Mouse (Mus musculus) ES-Bruce4 (cell line): ENCODE data around the gene Myo10. TPM values are rescaled to one million over a fixed set of nuclear protein-coding genes. Genes with fewer than 3 reads are reported as not detected.

Experiments
- H3K27ac ChIP-seq: 2 replicates; pipeline ENCODE4 v1.5.1; 2012; ENCODE audit warnings: low read length, inconsistent platforms; ENCODE audit not compliant: insufficient read depth
- H3K27me3 ChIP-seq: 2 replicates; pipeline ENCODE4 v1.6.1; 2012; ENCODE audit warnings: mild to moderate bottlenecking, low read length, inconsistent platforms; ENCODE audit not compliant: control insufficient read depth, poor library complexity, insufficient read depth, severe bottlenecking
- H3K36me3 ChIP-seq: 2 replicates; pipeline ENCODE4 v1.6.1; 2012; ENCODE audit warnings: inconsistent platforms, mild to moderate bottlenecking, low read length, moderate library complexity; ENCODE audit not compliant: control insufficient read depth, poor library complexity, insufficient read depth, severe bottlenecking
- H3K4me1 ChIP-seq: one replicate; pipeline ENCODE4 v1.8.1; 2011; ENCODE audit warnings: low read length; ENCODE audit not compliant: control insufficient read depth, insufficient read depth
- H3K4me3 ChIP-seq: 2 replicates; pipeline ENCODE4 v1.5.1; 2011; ENCODE audit warnings: low read depth, mild to moderate bottlenecking, low read length
- H3K9ac ChIP-seq: 2 replicates; pipeline ENCODE4 v1.6.1; 2012; ENCODE audit warnings: low read depth, mild to moderate bottlenecking, inconsistent platforms; ENCODE audit not compliant: poor library complexity, severe bottlenecking
- H3K9me3 ChIP-seq: replicated peaks from 2 replicates; pipeline ENCODE4 v1.6.1; 2012; ENCODE audit warnings: mild to moderate bottlenecking, low read length, inconsistent platforms; ENCODE audit not compliant: control insufficient read depth, poor library complexity, insufficient read depth, severe bottlenecking
- CTCF ChIP-seq: IDR thresholded peaks from one replicate; pipeline ENCODE4 v1.8.1; 2011; ENCODE audit warnings: low read depth, low read length
- EP300 ChIP-seq: IDR thresholded peaks from 2 replicates; pipeline ENCODE4 v1.6.1; 2011; ENCODE audit warnings: low read depth, low read length; ENCODE audit not compliant: insufficient read depth
- POLR2A ChIP-seq: IDR thresholded peaks from one replicate; pipeline ENCODE4 v1.8.1; 2011; ENCODE audit warnings: low read length; ENCODE audit not compliant: insufficient read depth
- polyA plus RNA-seq: library from polyadenylated mRNA; stranded (reverse); fragments of >200 nt; gene quantifications from 2 replicates; pipeline ENCODE4 v1.2.4, GENCODE M21; 2011; ENCODE audit warnings: low read depth; ENCODE audit not compliant: missing spikeins, insufficient read depth, insufficient read length

Myo10 gene
- polyA plus RNA-seq, 1 experiment = 171 TPM

- Histone ChIP-seq H3K9ac (no peak overlapping the region), H3K4me3 (no peak overlapping the region), H3K36me3 (peaks cover 7% of the 10 kb centered on the region), H3K27ac (no peak overlapping the region), H3K27me3 (no peaks in the 10 kb centered on the region), H3K9me3 (no peaks in the 10 kb centered on the region), H3K4me1 (peaks cover 6% of the 10 kb centered on the region)
- TF ChIP-seq POLR2A (no peak), CTCF (peak; percentile 52)
These were observed 110.6 kb downstream of the Myo10 start for GRCm38 (mm10) chr15:25732758-25733428.

GRCm38 (mm10) chr15:25733739-25734430 is 111.6 kb downstream of the Myo10 start:
- Histone ChIP-seq H3K4me3 (no peak overlapping the region), H3K27ac (no peak overlapping the region), H3K9me3 (no peaks in the 10 kb centered on the region), H3K27me3 (no peaks in the 10 kb centered on the region), H3K9ac (no peak overlapping the region), H3K4me1 (peaks cover 4% of the 10 kb centered on the region), H3K36me3 (peaks cover 8% of the 10 kb centered on the region)
- TF ChIP-seq EP300 (no peak), POLR2A (no peak), CTCF (no peak)

DNA sequence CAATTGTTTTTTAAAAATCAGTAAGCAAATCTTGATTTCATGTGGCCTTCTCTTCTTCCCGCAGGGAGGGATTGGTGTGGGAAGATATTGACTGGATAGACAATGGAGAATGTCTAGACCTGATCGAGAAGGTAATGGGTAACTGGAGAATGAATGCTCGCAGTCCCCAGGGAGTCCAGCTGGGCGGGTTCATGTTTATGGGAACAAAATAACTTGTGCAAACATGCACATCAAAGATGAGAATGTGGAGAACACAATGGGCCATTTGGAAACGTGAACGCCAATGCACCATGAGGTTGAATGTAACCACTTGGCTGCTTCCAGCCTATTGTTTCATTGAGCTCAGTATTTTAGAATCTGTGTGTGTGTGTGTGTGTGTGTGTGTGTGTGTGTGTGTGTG is 114.2 kb downstream of the Myo10 start:
- H3K9me3 ChIP-seq = no peaks in the 10 kb centered on the region
- no peak overlapping the region for H3K9ac ChIP-seq
- no peak for TF ChIP-seq EP300
- no peak for TF ChIP-seq POLR2A
- no peak for TF ChIP-seq CTCF
- peaks cover 3% of the 10 kb centered on the region for H3K4me1 ChIP-seq
- peaks cover 12% of the 10 kb centered on the region for H3K36me3 ChIP-seq
- no peak overlapping the region for H3K4me3 ChIP-seq
- H3K27me3 ChIP-seq = no peaks in the 10 kb centered on the region
- H3K27ac ChIP-seq = no peak overlapping the region

- Histone ChIP-seq H3K4me1 (peaks cover 5% of the 10 kb centered on the region), H3K36me3 (peaks cover 12% of the 10 kb centered on the region), H3K27ac (peak overlapping the region; percentile 94), H3K9ac (no peak overlapping the region), H3K4me3 (no peak overlapping the region), H3K27me3 (no peaks in the 10 kb centered on the region), H3K9me3 (no peaks in the 10 kb centered on the region)
- TF ChIP-seq POLR2A (no peak), EP300 (peak; percentile 97), CTCF (no peak)
These were observed 117.9 kb downstream of the Myo10 start for GRCm38 (mm10) chr15:25740271-25740670.

DNA sequence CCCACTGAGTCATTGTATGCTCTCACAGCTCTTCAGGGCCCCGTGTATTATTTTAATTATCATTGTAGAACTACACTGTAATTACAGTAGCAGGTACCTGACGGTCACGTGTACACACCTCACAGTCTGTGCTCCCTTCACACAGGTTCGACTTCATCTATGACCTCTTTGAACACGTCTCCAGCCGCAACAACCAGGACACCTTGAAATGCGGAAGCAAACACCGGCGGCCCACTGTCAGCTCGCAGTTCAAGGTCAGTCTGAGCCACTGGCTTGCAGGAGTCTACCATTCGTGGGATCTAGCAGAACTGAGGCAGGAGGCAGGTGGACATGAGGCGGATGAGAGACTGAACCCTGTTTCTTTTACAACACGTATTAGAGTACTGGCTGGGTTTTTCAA is 119.9 kb downstream of the Myo10 start:
- Histone ChIP-seq H3K27me3 (no peaks in the 10 kb centered on the region), H3K9ac (no peak overlapping the region), H3K4me3 (no peak overlapping the region), H3K4me1 (peaks cover 6% of the 10 kb centered on the region), H3K27ac (no peak overlapping the region), H3K36me3 (peaks cover 12% of the 10 kb centered on the region), H3K9me3 (no peaks in the 10 kb centered on the region)
- TF ChIP-seq CTCF (no peak), EP300 (0 out of 2 replicates have a peak, but pooled peaks have one; percentile 67)

GRCm38 (mm10) chr15:25751510-25751909 is 129.2 kb downstream of the Myo10 start:
- H3K36me3 ChIP-seq = no peaks in the 10 kb centered on the region
- TF ChIP-seq EP300 = peak; percentile 70; the same call in 1 of the 2 replicates
- TF ChIP-seq CTCF = no peak
- H3K27ac ChIP-seq = peak overlapping the region; percentile 87
- H3K27me3 ChIP-seq = no peaks in the 10 kb centered on the region
- peak overlapping the region; percentile 37 for H3K9ac ChIP-seq
- peaks cover 2% of the 10 kb centered on the region for H3K4me1 ChIP-seq
- H3K4me3 ChIP-seq = peak overlapping the region; percentile 67
- no peaks in the 10 kb centered on the region for H3K9me3 ChIP-seq
